Mouse (Mus musculus): ENCODE measurements around the gene Pik3c2b. TPM values are rescaled to one million over a fixed set of nuclear protein-coding genes. Genes with fewer than 3 reads are reported as not detected.
A peak's percentile ranks its signal among the peaks of the same experiment; 100 is the strongest.
"Not testable (repeated sequence)": the region's sequence is repeated elsewhere in the genome, so short reads cannot be mapped to it uniquely, and the experiment has no call there.

Gene Pik3c2b
- total RNA-seq, 2 experiments from 2014 or later = 8.2 to 10.8 TPM

DNA sequence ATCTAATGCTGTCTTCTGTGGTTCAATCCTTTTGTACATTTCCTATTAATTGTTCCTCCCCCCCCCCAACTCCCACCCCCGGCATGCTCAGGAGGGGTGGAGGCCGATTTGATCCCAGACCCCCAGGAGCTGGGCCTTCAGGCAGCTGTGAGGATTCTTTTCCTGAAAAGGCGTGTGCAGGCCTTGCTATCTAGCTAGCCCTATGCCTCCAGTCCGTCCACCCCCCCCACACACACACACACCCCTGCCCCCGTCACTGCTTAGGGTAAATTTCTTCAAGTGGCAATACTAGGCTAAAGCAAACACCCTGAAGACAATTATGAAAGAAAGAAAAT, 12.5 kb upstream of the Pik3c2b start:
- DNase-seq (ENCODE audit: low spot score) = no peak

DNA sequence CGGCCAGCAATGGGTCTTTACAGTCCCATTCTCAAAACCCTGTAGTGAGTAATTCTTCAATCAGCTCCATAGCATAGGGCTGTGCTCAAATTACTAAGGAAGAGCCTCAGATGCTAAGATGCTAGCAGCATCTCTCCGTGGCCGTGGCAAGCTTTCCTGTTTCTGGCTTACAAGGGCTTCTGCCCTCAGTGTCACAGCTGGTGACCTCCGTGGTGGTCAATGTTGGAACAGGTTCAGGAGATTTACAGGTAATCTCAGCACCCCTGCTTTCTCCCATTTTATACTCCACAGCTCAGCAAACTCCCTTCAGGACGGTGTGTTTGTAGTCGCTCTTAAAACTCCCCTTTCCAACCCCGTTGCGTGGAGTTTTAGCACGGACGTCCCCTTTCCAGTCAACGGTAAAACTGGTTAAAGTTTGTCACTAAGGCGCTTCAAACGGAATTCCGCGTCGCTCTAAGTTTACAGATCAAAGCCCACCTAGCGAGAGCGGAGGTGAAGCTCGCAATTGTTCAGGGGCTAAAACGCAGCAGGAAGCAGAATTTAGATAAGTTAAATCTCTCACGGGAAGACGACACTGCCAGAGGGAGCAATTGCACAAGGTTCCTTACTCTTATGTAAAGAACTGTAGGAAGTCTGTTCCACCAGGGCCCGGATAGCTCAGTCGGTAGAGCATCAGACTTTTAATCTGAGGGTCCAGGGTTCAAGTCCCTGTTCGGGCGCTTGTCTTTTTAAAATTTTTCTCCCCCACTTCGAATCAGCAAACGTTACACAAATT, 12.0 kb upstream of the Pik3c2b start:
- peak; percentile 68 for DNase-seq (ENCODE audit: low spot score)

- peak; percentile 53 for DNase-seq (ENCODE audit: low spot score)
These were observed 11.4 kb upstream of the Pik3c2b start for GRCm38 (mm10) chr1:133034091-133034460.

GRCm38 (mm10) chr1:133034682-133035081, 10.8 kb upstream of the Pik3c2b start:
- DNase-seq (ENCODE audit: low spot score) = not testable (repeated sequence)

DNA sequence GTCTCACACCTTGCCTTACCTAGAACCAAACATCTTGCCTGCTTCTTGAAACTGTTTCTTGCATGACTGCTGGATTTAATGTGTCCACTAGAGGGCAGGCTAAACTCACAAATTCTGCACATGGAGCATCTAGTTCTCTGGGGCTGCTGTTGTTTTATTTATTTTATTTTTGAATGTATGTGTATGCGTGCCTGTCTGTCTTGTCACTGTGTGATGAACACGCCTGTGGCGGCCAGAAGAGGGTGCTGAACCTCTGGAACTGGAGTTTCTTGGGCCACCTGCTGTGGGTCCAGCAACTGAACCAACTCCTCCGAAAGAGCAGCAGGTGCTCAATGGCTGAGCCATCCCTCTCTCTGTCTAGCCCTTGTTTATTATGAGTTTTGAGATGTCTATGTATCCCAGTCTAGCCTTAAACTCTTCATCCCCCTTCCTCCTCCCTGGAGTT, 5.9 kb upstream of the Pik3c2b start:
- DNase-seq (ENCODE audit: low spot score) = peak; percentile 61

DNA sequence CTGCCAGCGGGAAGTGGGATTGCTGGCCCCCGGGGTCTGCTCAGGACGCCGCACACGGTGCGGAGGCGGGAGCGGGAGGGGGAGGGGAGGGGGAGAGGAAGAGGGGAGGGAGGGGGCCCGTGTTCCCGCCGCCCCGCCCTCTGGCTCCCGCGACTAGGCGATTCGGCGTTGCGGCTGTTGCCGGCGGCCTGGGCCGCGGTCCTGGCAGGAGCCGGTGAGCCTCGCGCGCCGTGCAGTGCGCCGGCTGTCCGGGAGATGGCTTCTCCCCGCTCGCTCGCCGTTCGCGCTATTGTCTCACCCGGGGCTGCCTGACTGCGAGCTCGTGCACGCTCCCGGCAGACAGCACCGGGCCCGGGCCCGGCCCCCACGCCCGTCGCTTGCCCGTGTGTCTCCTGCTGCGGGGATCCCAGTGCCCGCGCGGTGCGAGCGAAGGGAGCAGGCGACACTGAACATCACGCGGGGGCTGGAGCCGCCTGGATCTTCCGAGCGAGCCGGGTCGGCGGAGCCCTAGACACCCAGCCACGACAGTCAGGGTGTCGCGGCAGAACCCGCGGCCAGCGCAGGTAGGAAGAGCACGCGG, 484 bp downstream of the Pik3c2b start:
- DNase-seq (ENCODE audit: low spot score) = peak; percentile 72

GRCm38 (mm10) chr1:133046441-133046931, 1.0 kb downstream of the Pik3c2b start:
- DNase-seq (ENCODE audit: low spot score) = peak; percentile 28

- peak; percentile 48 for DNase-seq (ENCODE audit: low spot score)
These were observed 2.1 kb downstream of the Pik3c2b start for GRCm38 (mm10) chr1:133047575-133047974.

DNA sequence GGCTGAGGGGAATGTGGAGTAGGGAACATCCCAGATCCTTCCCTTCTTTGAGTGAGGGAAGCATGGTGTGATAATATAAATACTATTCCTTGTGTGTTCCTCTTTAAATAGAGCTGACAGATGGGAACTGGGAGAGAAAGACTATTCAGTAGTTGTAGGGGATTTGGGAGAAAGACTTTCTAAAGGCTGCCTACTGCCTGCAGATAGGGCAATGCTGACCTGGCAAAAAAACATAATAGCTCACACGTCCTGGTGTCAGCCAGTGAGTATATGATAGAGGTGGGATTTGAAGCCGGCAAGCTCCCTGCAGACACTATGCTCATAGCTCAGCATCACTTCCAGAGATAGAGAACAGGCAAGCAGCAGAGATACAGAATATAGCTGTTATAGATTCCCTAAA, 3.2 kb downstream of the Pik3c2b start:
- DNase-seq (ENCODE audit: low spot score) = no peak

DNA sequence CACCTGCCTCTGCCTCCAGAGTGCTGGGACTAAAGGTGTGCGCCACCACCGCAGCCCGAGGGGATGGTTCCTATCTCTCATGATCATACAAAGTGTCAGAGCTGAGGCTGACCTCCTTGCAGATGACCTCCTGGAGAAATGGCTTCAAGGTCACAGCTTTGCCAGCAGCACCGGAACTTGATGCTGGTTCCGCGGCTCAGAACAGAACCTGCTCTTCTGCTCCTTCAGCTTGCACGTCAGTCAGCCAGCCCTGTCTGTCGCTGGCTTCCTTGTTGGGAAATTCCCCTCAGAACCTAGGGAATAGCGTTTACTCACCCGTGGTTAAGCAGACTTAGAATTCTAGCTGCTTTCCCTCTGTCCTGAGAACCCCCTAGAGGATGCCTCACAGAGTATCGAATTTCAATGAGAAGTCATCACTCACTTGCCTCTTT, 4.5 kb downstream of the Pik3c2b start:
- no peak for DNase-seq (ENCODE audit: low spot score)

DNA sequence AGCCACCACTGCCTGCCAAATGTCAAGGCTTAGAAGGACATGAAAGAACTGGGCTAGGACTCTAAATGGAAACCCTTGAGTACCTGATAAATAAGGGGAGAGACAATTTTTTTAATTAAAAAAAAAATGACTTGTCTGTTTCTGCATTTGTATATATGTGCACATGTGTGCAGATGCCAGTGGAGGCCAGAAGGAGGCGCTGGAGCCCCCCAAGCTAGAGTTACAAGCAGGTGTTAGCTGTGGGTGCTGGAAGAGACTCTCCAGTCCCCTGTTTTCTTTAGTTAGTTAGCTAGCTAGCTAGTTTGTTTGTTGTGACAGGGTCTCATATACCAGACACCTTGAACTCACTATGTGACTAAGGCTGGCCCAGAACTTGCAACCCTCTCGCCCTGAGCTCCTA, 6.4 kb downstream of the Pik3c2b start:
- no peak for DNase-seq (ENCODE audit: low spot score)

- DNase-seq (ENCODE audit: low spot score) = no peak
These were observed 7.6 kb downstream of the Pik3c2b start for GRCm38 (mm10) chr1:133053034-133053433.

DNA sequence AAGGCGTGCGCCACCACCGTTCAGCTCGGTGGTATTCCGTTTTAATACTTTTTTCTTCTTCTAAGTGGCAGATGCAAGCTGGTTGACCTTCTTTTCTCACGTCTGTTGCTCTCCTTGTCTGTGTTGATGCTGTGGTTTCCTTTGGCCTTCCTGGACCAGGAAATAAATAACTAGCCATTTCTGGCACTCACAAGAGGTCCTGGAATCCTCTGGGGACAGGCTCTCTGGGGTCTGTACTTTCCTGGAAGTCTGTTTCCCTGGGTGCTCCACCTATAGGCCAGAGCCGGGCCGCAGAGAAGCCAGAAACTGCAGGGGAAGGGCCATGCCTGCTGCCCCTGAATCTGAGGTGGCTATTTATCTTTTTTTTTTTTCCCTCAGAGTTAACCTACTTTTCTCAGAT, 8.9 kb downstream of the Pik3c2b start:
- DNase-seq (ENCODE audit: low spot score) = no peak

GRCm38 (mm10) chr1:133057345-133058034, 12.0 kb downstream of the Pik3c2b start:
- no peak for DNase-seq (ENCODE audit: low spot score)

- DNase-seq (ENCODE audit: low spot score) = no peak
These were observed 14.1 kb downstream of the Pik3c2b start for GRCm38 (mm10) chr1:133059592-133059991.

- no peak for DNase-seq (ENCODE audit: low spot score)
These were observed 15.2 kb downstream of the Pik3c2b start for GRCm38 (mm10) chr1:133060681-133061080.

- no peak for DNase-seq (ENCODE audit: low spot score)
These were observed 17.7 kb downstream of the Pik3c2b start for GRCm38 (mm10) chr1:133063164-133063563.

DNA sequence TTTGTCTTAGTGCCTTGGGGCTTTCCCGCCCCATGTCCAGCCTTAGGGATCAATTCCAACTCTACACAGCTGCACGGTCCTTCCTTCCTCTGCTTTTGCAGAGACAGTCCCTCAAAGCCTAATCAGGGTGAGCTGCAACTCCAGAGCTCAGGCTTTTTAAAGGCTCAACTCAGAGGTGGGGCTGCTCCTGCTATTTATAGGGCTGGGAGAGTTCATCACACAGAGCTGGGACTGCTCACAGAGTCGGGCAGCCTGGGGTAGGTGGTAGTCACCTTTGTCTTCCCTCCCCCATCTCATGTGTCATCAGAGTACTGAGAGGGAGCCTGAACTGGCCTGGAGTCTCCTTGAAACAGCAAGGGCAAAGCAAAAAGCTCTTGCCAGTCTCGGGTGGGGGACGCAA, 22.8 kb downstream of the Pik3c2b start:
- no peak for DNase-seq (ENCODE audit: low spot score)

GRCm38 (mm10) chr1:133068669-133069274, 23.3 kb downstream of the Pik3c2b start:
- DNase-seq (ENCODE audit: low spot score) = no peak

- no peak for DNase-seq (ENCODE audit: low spot score)
These were observed 24.0 kb downstream of the Pik3c2b start for GRCm38 (mm10) chr1:133069275-133070120.

DNA sequence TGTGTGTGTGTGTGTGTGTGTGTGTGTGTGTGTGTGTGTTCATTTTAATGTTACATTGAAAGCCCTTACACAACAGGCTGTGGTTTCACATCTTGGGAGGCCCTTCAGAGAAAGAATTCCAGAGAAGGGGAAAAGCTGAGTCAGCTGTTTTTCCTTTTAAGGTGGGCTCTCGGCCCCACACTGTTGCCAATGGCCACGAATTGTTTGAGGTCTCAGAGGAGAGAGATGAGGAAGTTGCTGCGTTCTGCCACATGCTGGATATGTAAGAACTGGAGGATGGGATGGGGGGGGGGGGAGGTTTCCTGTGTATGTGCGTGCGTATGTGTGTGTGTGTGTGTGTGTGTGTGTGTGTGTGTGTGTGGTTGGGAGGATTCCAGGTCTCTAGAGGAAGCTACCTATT, 24.7 kb downstream of the Pik3c2b start:
- no peak for DNase-seq (ENCODE audit: low spot score)
